Mouse (Mus musculus): ENCODE data around the gene Cdh18. TPM values are rescaled to one million over a fixed set of nuclear protein-coding genes. Genes with fewer than 3 reads are reported as not detected.
"Not testable (repeated sequence)": the region's sequence is repeated elsewhere in the genome, so short reads cannot be mapped to it uniquely, and the experiment has no call there.

Gene Cdh18
- polyA plus RNA-seq, 1 experiment from 2014 or later, result 1.3 TPM

GRCm38 (mm10) chr15:23340338-23340737 lies 791.5 kb downstream of the Cdh18 start:
- no CpG with 5 or more reads among the region's 4 CpGs for WGBS
- H3K4me3 ChIP-seq (ENCODE audit: low read depth, low read length); DNase-seq (ENCODE audit: low spot score): not testable (repeated sequence)

GRCm38 (mm10) chr15:23351078-23351477 lies 802.3 kb downstream of the Cdh18 start:
- no peak overlapping the region for H3K4me3 ChIP-seq (ENCODE audit: low read depth, low read length)
- no peaks in the 10 kb centered on the region for H3K27me3 ChIP-seq (ENCODE audit: control insufficient read depth, insufficient read depth, low read length)
- no peaks in the 10 kb centered on the region for H3K4me1 ChIP-seq (replicated peaks; ENCODE audit: control insufficient read depth, insufficient read depth, low read length)
- no peak overlapping the region for H3K4me2 ChIP-seq (replicated peaks; ENCODE audit: low read depth, low read length)
- no peaks in the 10 kb centered on the region for H3K36me3 ChIP-seq (ENCODE audit: control insufficient read depth, insufficient read depth, low read length)
- no peaks in the 10 kb centered on the region for H3K9me3 ChIP-seq (ENCODE audit: control insufficient read depth, low read length)
- no peak overlapping the region for H3K27ac ChIP-seq (ENCODE audit: low read depth, low read length)
- DNase-seq (ENCODE audit: low spot score), result no peak
- no peak overlapping the region for H3K9ac ChIP-seq (ENCODE audit: low read depth, low read length)
- no peak for ATAC-seq (ENCODE audit: low FRiP score)
- 95% methylated on average over 2 of the region's 2 CpGs for WGBS

More at GRCm38 (mm10) chr15:23340338-23340737, 791.5 kb downstream of the Cdh18 start:
- not testable (repeated sequence) for H3K9ac ChIP-seq (ENCODE audit: low read depth, low read length); H3K27ac ChIP-seq (ENCODE audit: low read depth, low read length); H3K36me3 ChIP-seq (ENCODE audit: control insufficient read depth, insufficient read depth, low read length); H3K4me1 ChIP-seq (replicated peaks; ENCODE audit: control insufficient read depth, insufficient read depth, low read length); H3K9me3 ChIP-seq (ENCODE audit: control insufficient read depth, low read length); H3K4me2 ChIP-seq (replicated peaks; ENCODE audit: low read depth, low read length); H3K27me3 ChIP-seq (ENCODE audit: control insufficient read depth, insufficient read depth, low read length)
- ATAC-seq (ENCODE audit: low FRiP score), result peak; percentile 25; the same call in 1 of the 2 replicates

- H3K9me3 ChIP-seq (ENCODE audit: control insufficient read depth, low read length), result no peaks in the 10 kb centered on the region
Observed at GRCm38 (mm10) chr15:23366325-23366724, 817.5 kb downstream of the Cdh18 start.

GRCm38 (mm10) chr15:23367712-23368111 lies 818.9 kb downstream of the Cdh18 start:
- Histone ChIP-seq H3K27me3 (ENCODE audit: control insufficient read depth, insufficient read depth, low read length) (no peaks in the 10 kb centered on the region), H3K27ac (ENCODE audit: low read depth, low read length) (no peak overlapping the region), H3K4me1 (replicated peaks; ENCODE audit: control insufficient read depth, insufficient read depth, low read length) (no peaks in the 10 kb centered on the region), H3K4me3 (ENCODE audit: low read depth, low read length) (no peak overlapping the region), H3K4me2 (replicated peaks; ENCODE audit: low read depth, low read length) (no peak overlapping the region), H3K9me3 (ENCODE audit: control insufficient read depth, low read length) (no peaks in the 10 kb centered on the region), H3K9ac (ENCODE audit: low read depth, low read length) (no peak overlapping the region), H3K36me3 (ENCODE audit: control insufficient read depth, insufficient read depth, low read length) (no peaks in the 10 kb centered on the region)
- DNase-seq (ENCODE audit: low spot score) (no peak), ATAC-seq (ENCODE audit: low FRiP score) (no peak)
- 76% methylated on average over 1 of the region's 1 CpGs for WGBS

More at GRCm38 (mm10) chr15:23366325-23366724, 817.5 kb downstream of the Cdh18 start:
- Histone ChIP-seq H3K36me3 (ENCODE audit: control insufficient read depth, insufficient read depth, low read length) (no peaks in the 10 kb centered on the region), H3K27me3 (ENCODE audit: control insufficient read depth, insufficient read depth, low read length) (no peaks in the 10 kb centered on the region), H3K4me1 (replicated peaks; ENCODE audit: control insufficient read depth, insufficient read depth, low read length) (no peaks in the 10 kb centered on the region), H3K9ac (ENCODE audit: low read depth, low read length) (no peak overlapping the region), H3K4me2 (replicated peaks; ENCODE audit: low read depth, low read length) (no peak overlapping the region), H3K4me3 (ENCODE audit: low read depth, low read length) (no peak overlapping the region), H3K27ac (ENCODE audit: low read depth, low read length) (no peak overlapping the region)
- no peak for DNase-seq (ENCODE audit: low spot score)
- ATAC-seq (ENCODE audit: low FRiP score), result no peak
- WGBS, result 92% methylated on average over 3 of the region's 3 CpGs

GRCm38 (mm10) chr15:23378016-23378750 lies 829.4 kb downstream of the Cdh18 start:
- H3K4me2 ChIP-seq (replicated peaks; ENCODE audit: low read depth, low read length), result no peak overlapping the region
- H3K9me3 ChIP-seq (ENCODE audit: control insufficient read depth, low read length), result no peaks in the 10 kb centered on the region

GRCm38 (mm10) chr15:23385816-23386215 lies 837.0 kb downstream of the Cdh18 start:
- WGBS, result 69% methylated on average over 4 of the region's 4 CpGs
- Histone ChIP-seq H3K36me3 (ENCODE audit: control insufficient read depth, insufficient read depth, low read length) (no peaks in the 10 kb centered on the region), H3K9ac (ENCODE audit: low read depth, low read length) (no peak overlapping the region), H3K4me3 (ENCODE audit: low read depth, low read length) (no peak overlapping the region), H3K4me1 (replicated peaks; ENCODE audit: control insufficient read depth, insufficient read depth, low read length) (no peaks in the 10 kb centered on the region), H3K9me3 (ENCODE audit: control insufficient read depth, low read length) (no peaks in the 10 kb centered on the region), H3K27ac (ENCODE audit: low read depth, low read length) (no peak overlapping the region), H3K27me3 (ENCODE audit: control insufficient read depth, insufficient read depth, low read length) (no peaks in the 10 kb centered on the region), H3K4me2 (replicated peaks; ENCODE audit: low read depth, low read length) (no peak overlapping the region)
- no peak for ATAC-seq (ENCODE audit: low FRiP score)
- no peak for DNase-seq (ENCODE audit: low spot score)

More at GRCm38 (mm10) chr15:23378016-23378750, 829.4 kb downstream of the Cdh18 start:
- Histone ChIP-seq H3K27me3 (ENCODE audit: control insufficient read depth, insufficient read depth, low read length) (no peaks in the 10 kb centered on the region), H3K4me1 (replicated peaks; ENCODE audit: control insufficient read depth, insufficient read depth, low read length) (no peaks in the 10 kb centered on the region), H3K36me3 (ENCODE audit: control insufficient read depth, insufficient read depth, low read length) (no peaks in the 10 kb centered on the region), H3K4me3 (ENCODE audit: low read depth, low read length) (no peak overlapping the region), H3K27ac (ENCODE audit: low read depth, low read length) (no peak overlapping the region), H3K9ac (ENCODE audit: low read depth, low read length) (no peak overlapping the region)
- DNase-seq (ENCODE audit: low spot score), result no peak
- WGBS, result 94% methylated on average over 2 of the region's 2 CpGs
- ATAC-seq (ENCODE audit: low FRiP score), result no peak

- ATAC-seq (ENCODE audit: low FRiP score) (no peak), DNase-seq (ENCODE audit: low spot score) (no peak)
- H3K9ac ChIP-seq (ENCODE audit: low read depth, low read length), result no peak overlapping the region
- no peak overlapping the region for H3K4me3 ChIP-seq (ENCODE audit: low read depth, low read length)
- H3K36me3 ChIP-seq (ENCODE audit: control insufficient read depth, insufficient read depth, low read length), result no peaks in the 10 kb centered on the region
- no peak overlapping the region for H3K4me2 ChIP-seq (replicated peaks; ENCODE audit: low read depth, low read length)
- no peaks in the 10 kb centered on the region for H3K4me1 ChIP-seq (replicated peaks; ENCODE audit: control insufficient read depth, insufficient read depth, low read length)
- no peaks in the 10 kb centered on the region for H3K27me3 ChIP-seq (ENCODE audit: control insufficient read depth, insufficient read depth, low read length)
- H3K27ac ChIP-seq (ENCODE audit: low read depth, low read length), result no peak overlapping the region
- no peaks in the 10 kb centered on the region for H3K9me3 ChIP-seq (ENCODE audit: control insufficient read depth, low read length)
Observed at GRCm38 (mm10) chr15:23396646-23397045, 847.8 kb downstream of the Cdh18 start.

- H3K9me3 ChIP-seq (ENCODE audit: control insufficient read depth, low read length), result no peaks in the 10 kb centered on the region
- no peak overlapping the region for H3K4me2 ChIP-seq (replicated peaks; ENCODE audit: low read depth, low read length)
- H3K27ac ChIP-seq (ENCODE audit: low read depth, low read length), result no peak overlapping the region
- DNase-seq (ENCODE audit: low spot score) (no peak), ATAC-seq (ENCODE audit: low FRiP score) (no peak)
- no peak overlapping the region for H3K4me3 ChIP-seq (ENCODE audit: low read depth, low read length)
- H3K9ac ChIP-seq (ENCODE audit: low read depth, low read length), result no peak overlapping the region
- H3K36me3 ChIP-seq (ENCODE audit: control insufficient read depth, insufficient read depth, low read length), result no peaks in the 10 kb centered on the region
- no peaks in the 10 kb centered on the region for H3K27me3 ChIP-seq (ENCODE audit: control insufficient read depth, insufficient read depth, low read length)
- no peaks in the 10 kb centered on the region for H3K4me1 ChIP-seq (replicated peaks; ENCODE audit: control insufficient read depth, insufficient read depth, low read length)
- 97% methylated on average over 2 of the region's 2 CpGs for WGBS
Observed at GRCm38 (mm10) chr15:23403792-23404191, 855.0 kb downstream of the Cdh18 start.

GRCm38 (mm10) chr15:23408256-23408655 lies 859.4 kb downstream of the Cdh18 start:
- no peaks in the 10 kb centered on the region for H3K27me3 ChIP-seq (ENCODE audit: control insufficient read depth, insufficient read depth, low read length)
- no peak for ATAC-seq (ENCODE audit: low FRiP score)
- H3K4me1 ChIP-seq (replicated peaks; ENCODE audit: control insufficient read depth, insufficient read depth, low read length), result no peaks in the 10 kb centered on the region
- no peaks in the 10 kb centered on the region for H3K36me3 ChIP-seq (ENCODE audit: control insufficient read depth, insufficient read depth, low read length)
- no peak overlapping the region for H3K4me2 ChIP-seq (replicated peaks; ENCODE audit: low read depth, low read length)
- no peaks in the 10 kb centered on the region for H3K9me3 ChIP-seq (ENCODE audit: control insufficient read depth, low read length)
- no peak overlapping the region for H3K4me3 ChIP-seq (ENCODE audit: low read depth, low read length)
- no peak overlapping the region for H3K27ac ChIP-seq (ENCODE audit: low read depth, low read length)
- no peak overlapping the region for H3K9ac ChIP-seq (ENCODE audit: low read depth, low read length)
- 90% methylated on average over 1 of the region's 1 CpGs for WGBS
- DNase-seq (ENCODE audit: low spot score), result no peak

Measured in hindbrain, embryonic 11.5 days (tissue).